Mouse (Mus musculus): ENCODE data around the gene Comt. TPM values are rescaled to one million over a fixed set of nuclear protein-coding genes. Genes with fewer than 3 reads are reported as not detected.

The Comt gene
- 54.7 and 61.1 TPM in 2 replicates for polyA plus RNA-seq (2016; fragmentation: Nextera tagmentation; extraction: Ambion mirVana)

DNA sequence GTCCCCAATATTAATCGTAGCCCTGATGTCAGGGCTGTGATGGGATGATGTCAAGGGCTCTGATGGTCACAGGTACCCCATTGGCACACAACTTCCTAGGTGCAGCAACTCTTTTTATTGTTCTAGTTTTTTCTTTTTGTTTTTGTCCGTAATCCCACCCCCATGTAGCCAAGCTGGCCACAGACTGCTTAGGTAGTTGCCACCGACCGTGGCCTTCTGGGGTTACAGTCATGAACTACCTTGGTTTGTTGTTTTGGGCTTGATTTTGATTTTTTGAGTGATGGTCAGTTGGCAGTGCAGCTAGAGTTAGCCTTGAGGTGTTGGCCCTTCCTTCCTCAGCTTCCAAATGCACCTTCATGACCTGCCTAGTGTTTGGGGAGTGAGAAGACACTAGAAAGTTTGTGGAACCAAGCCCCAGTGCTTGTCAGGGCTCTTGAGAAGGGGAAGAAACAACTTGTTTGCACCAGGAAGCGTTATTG lies at the start of gene Comt:
Gene Comt, minus strand, starts transcription at position 51 of the 479 bp plus-strand sequence.
- no peak for DNase-seq (ENCODE audit: low spot score)
- no peaks in the 10 kb centered on the region for H3K27me3 ChIP-seq (ENCODE audit: low read depth, poor library complexity, severe bottlenecking)
- peaks cover 44% of the 10 kb centered on the region for H3K4me1 ChIP-seq
- H3K9me3 ChIP-seq (replicated peaks), result no peaks in the 10 kb centered on the region
- H3K36me3 ChIP-seq, result peaks cover 25% of the 10 kb centered on the region
- H3K4me3 ChIP-seq, result peak within 1 kb of the TSS; percentile 94
- WGBS, result 59% methylated on average over 5 of the region's 5 CpGs
- H3K27ac ChIP-seq, result peak within 1 kb of the TSS; percentile 96

DNA sequence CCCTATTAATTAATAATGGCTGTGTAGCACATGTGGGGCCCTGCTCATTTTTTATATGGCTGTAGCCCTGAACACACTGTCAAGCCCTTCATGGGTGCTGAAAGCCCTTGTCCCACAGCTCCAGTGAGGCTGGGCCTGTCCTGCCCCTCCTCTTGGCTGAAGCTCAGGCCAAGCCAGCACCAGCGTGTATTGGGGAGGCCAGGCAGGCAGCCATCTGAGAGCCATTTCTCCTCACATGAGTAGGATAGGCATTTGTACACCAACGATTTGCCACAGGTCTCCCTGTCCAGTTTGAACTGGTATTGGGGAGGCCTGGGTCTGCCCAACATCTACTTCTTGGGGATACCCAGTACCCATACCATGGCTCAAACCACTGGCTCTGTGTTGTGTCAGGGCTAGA lies 47.4 kb upstream of the Comt start:
- H3K4me1 ChIP-seq, result peaks cover 14% of the 10 kb centered on the region; the same call in 1 of the 2 replicates
- no peak for DNase-seq (ENCODE audit: low spot score)
- H3K9me3 ChIP-seq (replicated peaks), result no peaks in the 10 kb centered on the region
- peaks cover 57% of the 10 kb centered on the region for H3K36me3 ChIP-seq
- no peak overlapping the region for H3K4me3 ChIP-seq
- H3K27me3 ChIP-seq (ENCODE audit: low read depth, poor library complexity, severe bottlenecking), result no peaks in the 10 kb centered on the region
- 89% methylated on average over 2 of the region's 2 CpGs for WGBS
- H3K27ac ChIP-seq, result no peak overlapping the region

DNA sequence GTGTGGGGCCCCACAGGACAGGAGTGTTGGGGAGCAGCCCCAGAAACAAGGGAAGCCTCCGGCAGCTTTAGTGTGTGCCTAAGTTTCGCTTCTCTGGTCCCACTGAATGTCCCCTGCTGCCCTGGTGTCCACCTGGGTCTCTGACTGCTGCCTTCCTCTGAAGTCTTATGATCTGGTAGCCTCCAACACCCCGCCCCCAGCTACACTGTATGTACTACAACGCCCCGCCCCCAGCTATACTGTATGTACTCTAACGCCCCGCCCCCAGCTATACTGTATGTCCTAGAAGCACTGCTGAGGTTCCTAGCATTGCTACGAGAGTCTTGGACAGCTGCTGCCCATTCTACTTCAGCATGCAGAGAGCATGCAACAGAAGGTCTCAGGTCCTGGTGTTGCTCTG lies 46.3 kb upstream of the Comt start:
- no peak overlapping the region for H3K4me3 ChIP-seq
- peaks cover 14% of the 10 kb centered on the region; the same call in 1 of the 2 replicates for H3K4me1 ChIP-seq
- no peaks in the 10 kb centered on the region for H3K9me3 ChIP-seq (replicated peaks)
- 0 out of 2 replicates have a peak overlapping the region, but pooled peaks have one; percentile 5 for H3K27ac ChIP-seq
- 95% methylated on average over 8 of the region's 8 CpGs for WGBS
- H3K36me3 ChIP-seq, result peaks cover 57% of the 10 kb centered on the region
- H3K27me3 ChIP-seq (ENCODE audit: low read depth, poor library complexity, severe bottlenecking), result no peaks in the 10 kb centered on the region
- DNase-seq (ENCODE audit: low spot score), result no peak

DNA sequence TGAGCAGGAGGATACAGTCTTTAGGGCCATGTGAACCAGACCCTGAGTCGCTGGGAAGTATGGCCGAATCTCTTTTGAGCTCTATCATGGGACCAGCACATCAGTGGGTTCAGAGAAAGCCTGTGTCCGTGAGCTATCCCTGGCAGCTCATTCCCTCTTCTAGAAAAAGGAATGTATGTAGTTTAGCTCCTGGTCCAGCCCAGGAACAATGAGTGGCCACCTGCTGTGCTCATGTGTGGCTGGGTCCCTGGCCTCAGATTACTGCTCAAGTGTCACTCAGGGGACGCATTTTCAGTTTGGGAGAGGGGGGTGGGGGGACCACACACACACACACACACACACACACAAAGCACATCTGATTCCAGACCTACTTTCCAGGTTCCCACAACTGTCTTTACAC lies 45.8 kb upstream of the Comt start:
- peak overlapping the region; percentile 5; the same call in 1 of the 2 replicates for H3K27ac ChIP-seq
- 85% methylated on average over 4 of the region's 4 CpGs for WGBS

DNA sequence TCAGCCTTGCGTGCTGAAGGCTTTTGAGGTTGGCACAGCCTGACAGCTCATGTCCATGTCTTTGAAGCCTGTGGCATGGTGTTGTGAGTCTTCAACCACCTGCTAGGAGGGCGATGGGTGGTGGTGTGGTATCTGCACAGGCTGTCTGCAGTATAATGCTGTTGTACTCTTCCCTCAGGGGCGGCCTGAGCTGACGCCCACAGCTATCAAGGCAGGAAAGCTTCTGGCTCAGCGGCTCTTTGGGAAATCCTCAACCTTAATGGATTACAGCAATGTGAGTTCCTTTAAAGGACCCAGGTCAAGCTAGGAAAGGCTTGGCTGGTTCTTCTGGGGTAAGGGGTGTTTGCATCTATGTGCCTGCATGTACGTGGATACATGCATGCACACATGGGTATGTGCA lies 45.3 kb upstream of the Comt start:
- no peak for DNase-seq (ENCODE audit: low spot score)
- H3K4me1 ChIP-seq, result peaks cover 14% of the 10 kb centered on the region; the same call in 1 of the 2 replicates
- H3K9me3 ChIP-seq (replicated peaks), result no peaks in the 10 kb centered on the region
- H3K4me3 ChIP-seq, result no peak overlapping the region
- WGBS, result 87% methylated on average over 6 of the region's 6 CpGs
- H3K36me3 ChIP-seq, result peaks cover 52% of the 10 kb centered on the region
- H3K27ac ChIP-seq, result no peak overlapping the region
- no peaks in the 10 kb centered on the region for H3K27me3 ChIP-seq (ENCODE audit: low read depth, poor library complexity, severe bottlenecking)

More for the DNA sequence above, 45.8 kb upstream of the Comt start:
- no peak for DNase-seq (ENCODE audit: low spot score)
- no peak overlapping the region for H3K4me3 ChIP-seq
- H3K4me1 ChIP-seq, result peaks cover 14% of the 10 kb centered on the region; the same call in 1 of the 2 replicates
- H3K9me3 ChIP-seq (replicated peaks), result no peaks in the 10 kb centered on the region
- H3K36me3 ChIP-seq, result peaks cover 52% of the 10 kb centered on the region
- H3K27me3 ChIP-seq (ENCODE audit: low read depth, poor library complexity, severe bottlenecking), result no peaks in the 10 kb centered on the region

DNA sequence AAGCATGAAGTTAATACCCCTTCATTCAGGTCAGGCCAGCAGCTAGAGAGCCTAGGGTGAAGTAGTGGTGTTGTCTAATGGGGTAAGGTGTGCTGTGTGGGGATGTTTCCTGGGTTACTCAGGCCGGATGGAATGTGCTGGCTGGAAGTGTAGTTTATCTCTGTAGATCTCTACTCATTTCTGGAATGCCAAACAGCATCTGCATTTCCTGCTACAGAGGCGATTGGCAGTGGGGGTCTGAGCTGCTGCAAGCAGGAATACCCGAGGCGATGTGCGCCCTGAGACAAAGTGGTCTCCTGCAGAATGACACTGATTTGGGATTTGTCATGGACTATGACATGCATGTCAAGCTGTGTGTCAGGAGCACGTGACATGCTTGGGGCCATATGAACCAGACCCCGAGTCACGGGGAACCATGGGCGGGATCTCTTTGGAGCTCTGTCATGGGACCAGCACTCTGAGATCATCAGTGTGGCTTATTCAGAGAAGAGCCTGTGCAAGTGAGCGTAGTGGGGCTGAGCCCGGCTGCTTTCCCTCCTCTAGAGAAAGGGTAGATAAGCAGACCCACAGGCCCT lies 44.8 kb upstream of the Comt start:
- H3K9me3 ChIP-seq (replicated peaks), result no peaks in the 10 kb centered on the region
- H3K27ac ChIP-seq, result no peak overlapping the region
- 86% methylated on average over 11 of the region's 11 CpGs for WGBS
- H3K4me3 ChIP-seq, result no peak overlapping the region
- peaks cover 52% of the 10 kb centered on the region for H3K36me3 ChIP-seq
- H3K27me3 ChIP-seq (ENCODE audit: low read depth, poor library complexity, severe bottlenecking), result no peaks in the 10 kb centered on the region
- peaks cover 14% of the 10 kb centered on the region; the same call in 1 of the 2 replicates for H3K4me1 ChIP-seq
- DNase-seq (ENCODE audit: low spot score), result no peak

DNA sequence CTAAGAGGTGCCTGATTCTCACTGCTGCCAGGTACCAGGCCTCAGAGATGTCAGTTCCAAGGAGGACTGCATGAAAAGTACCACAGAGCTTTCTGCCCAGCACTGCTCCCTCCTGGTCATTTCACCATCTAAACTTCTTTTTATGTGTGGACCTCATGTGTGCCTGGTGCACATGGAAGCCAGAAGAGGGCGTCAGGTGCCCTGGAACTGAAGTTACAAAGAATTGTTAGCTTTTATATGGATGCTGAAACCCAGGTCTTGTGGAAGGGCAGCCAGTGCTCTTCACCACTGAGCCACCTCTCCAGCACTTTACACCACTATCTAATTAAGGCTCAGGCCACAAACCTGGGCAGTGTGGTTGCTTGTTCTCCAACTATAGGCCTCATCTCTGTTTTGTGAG lies 44.2 kb upstream of the Comt start:
- H3K27ac ChIP-seq, result no peak overlapping the region
- H3K27me3 ChIP-seq (ENCODE audit: low read depth, poor library complexity, severe bottlenecking), result no peaks in the 10 kb centered on the region
- no peak for DNase-seq (ENCODE audit: low spot score)
- 36% methylated on average over 1 of the region's 1 CpGs for WGBS
- H3K4me3 ChIP-seq, result no peak overlapping the region
- H3K9me3 ChIP-seq (replicated peaks), result no peaks in the 10 kb centered on the region
- H3K36me3 ChIP-seq, result peaks cover 48% of the 10 kb centered on the region
- peaks cover 14% of the 10 kb centered on the region; the same call in 1 of the 2 replicates for H3K4me1 ChIP-seq

DNA sequence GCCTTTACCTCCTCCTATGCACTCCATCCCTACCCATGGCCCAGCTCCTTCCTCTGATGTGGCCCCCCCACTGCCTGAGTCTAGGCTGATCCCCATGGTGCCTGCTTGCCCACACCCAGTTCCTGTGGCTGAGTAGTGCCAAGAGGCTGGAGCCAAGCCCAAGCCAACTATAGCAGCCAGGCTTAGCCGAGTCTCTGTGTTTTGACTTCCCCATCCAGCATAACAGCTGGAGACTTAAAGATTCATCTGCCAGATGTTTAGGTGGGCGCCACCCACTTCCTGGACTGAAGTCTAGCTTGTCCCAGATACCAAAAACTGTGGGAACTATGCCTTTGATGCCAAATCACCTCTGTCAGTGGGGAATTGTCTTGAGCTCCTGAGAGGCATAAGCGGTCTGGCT lies 37.6 kb upstream of the Comt start:
- DNase-seq (ENCODE audit: low spot score), result no peak
- Histone ChIP-seq H3K36me3 (peaks cover 7% of the 10 kb centered on the region), H3K4me3 (no peak overlapping the region), H3K4me1 (peaks cover 27% of the 10 kb centered on the region), H3K27me3 (ENCODE audit: low read depth, poor library complexity, severe bottlenecking) (peaks cover 13% of the 10 kb centered on the region; the same call in 1 of the 2 replicates), H3K9me3 (replicated peaks) (no peaks in the 10 kb centered on the region), H3K27ac (no peak overlapping the region)
- 87% methylated on average over 3 of the region's 3 CpGs for WGBS

DNA sequence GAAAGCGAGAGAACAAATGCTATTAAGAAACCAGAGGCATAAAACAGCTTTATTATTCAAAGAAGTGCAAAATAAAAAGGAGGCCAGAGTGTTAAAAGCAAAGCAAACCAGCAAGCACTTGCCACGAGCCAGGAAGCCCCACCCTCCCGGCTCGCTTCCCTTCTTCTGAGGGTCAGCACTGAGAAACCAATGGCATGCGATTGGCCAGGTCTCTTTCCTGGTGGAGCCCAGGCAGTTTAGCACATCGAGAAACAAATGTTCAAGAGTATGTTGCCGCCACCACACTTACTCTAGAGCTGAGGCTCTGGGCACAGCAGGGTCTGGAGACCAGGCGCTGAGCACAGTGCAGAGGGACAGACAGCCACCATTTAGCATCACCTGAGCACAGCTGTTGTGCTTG lies 35.9 kb upstream of the Comt start:
- peaks cover 21% of the 10 kb centered on the region; the same call in 1 of the 2 replicates for H3K27me3 ChIP-seq (ENCODE audit: low read depth, poor library complexity, severe bottlenecking)
- no peak overlapping the region for H3K4me3 ChIP-seq
- WGBS, result 41% methylated on average over 8 of the region's 8 CpGs
- no peaks in the 10 kb centered on the region for H3K9me3 ChIP-seq (replicated peaks)
- peaks cover 33% of the 10 kb centered on the region for H3K4me1 ChIP-seq
- DNase-seq (ENCODE audit: low spot score), result no peak
- peaks cover 8% of the 10 kb centered on the region for H3K36me3 ChIP-seq
- H3K27ac ChIP-seq, result no peak overlapping the region

DNA sequence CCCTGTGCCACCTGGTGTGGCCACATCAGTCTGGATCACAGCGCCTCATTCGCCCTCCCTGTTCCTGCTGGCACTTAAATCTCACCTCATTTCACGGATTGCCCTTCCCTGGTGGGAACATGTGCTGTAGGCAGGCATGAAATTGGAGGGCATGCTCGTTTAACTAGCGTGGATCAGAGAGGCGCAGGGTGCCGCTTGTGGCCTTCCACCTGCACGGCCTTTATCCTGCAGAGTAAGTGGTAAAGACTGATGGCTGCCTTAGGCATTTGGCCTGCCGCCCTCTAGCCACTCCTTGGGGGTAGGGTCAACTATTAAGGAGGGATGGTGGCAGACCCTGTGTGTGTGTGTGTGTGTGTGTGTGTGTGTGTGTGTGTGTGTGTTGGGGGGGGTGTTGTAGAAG lies 35.4 kb upstream of the Comt start:
- Histone ChIP-seq H3K9me3 (replicated peaks) (no peaks in the 10 kb centered on the region), H3K4me3 (no peak overlapping the region), H3K27ac (no peak overlapping the region), H3K4me1 (peaks cover 33% of the 10 kb centered on the region), H3K36me3 (peaks cover 13% of the 10 kb centered on the region), H3K27me3 (ENCODE audit: low read depth, poor library complexity, severe bottlenecking) (peaks cover 21% of the 10 kb centered on the region; the same call in 1 of the 2 replicates)
- 59% methylated on average over 9 of the region's 9 CpGs for WGBS
- DNase-seq (ENCODE audit: low spot score), result no peak

DNA sequence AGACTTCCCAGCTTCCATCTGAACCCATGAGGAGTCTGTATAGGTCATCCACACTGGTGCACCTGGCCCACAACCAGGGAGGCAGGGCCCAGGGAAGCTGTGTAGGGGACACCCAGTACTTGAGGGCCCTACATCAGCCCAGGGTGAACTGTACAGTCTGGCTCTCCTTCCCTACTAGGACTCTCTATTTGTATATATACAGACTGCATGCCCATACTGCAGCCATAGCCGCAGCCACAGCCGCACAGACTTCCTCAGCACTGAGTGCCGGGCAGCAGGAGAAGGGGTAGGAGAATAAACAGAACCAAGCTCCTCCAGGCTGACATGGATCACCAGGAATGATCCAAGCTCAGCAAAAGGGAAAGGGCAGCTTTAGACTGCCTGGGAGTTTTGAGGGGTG lies 34.2 kb upstream of the Comt start:
- Histone ChIP-seq H3K27me3 (ENCODE audit: low read depth, poor library complexity, severe bottlenecking) (peaks cover 21% of the 10 kb centered on the region), H3K4me3 (no peak overlapping the region), H3K36me3 (peaks cover 21% of the 10 kb centered on the region), H3K9me3 (replicated peaks) (no peaks in the 10 kb centered on the region), H3K27ac (no peak overlapping the region), H3K4me1 (peaks cover 33% of the 10 kb centered on the region)
- 91% methylated on average over 3 of the region's 3 CpGs for WGBS
- no peak for DNase-seq (ENCODE audit: low spot score)

DNA sequence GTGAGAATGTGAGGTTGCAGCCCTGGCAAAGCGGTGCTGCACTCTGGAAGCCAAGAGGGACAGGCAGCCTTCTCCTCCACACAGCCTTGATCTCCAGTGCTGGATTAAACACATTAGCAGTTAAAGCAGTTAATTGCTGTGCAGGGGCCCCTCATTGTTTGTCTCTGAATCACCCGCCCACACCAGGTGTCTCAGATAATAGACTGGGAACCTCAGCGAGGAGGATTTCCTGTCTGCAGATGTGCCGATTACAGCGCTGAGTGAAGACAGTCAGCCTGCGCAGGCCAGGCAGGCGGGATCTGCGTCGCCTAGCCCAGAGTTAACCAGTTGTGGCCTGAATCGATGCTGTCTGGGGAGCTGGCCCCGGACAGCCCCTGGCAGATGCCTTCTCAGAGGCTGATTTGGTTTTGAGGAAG lies 33.3 kb upstream of the Comt start:
- H3K27ac ChIP-seq, result peak overlapping the region; percentile 15; the same call in 1 of the 2 replicates
- no peaks in the 10 kb centered on the region for H3K9me3 ChIP-seq (replicated peaks)
- WGBS, result 3% methylated on average over 11 of the region's 11 CpGs
- H3K4me3 ChIP-seq, result no peak overlapping the region
- peaks cover 27% of the 10 kb centered on the region for H3K36me3 ChIP-seq
- peak; percentile 57 for DNase-seq (ENCODE audit: low spot score)
- peaks cover 33% of the 10 kb centered on the region for H3K4me1 ChIP-seq
- peaks cover 21% of the 10 kb centered on the region for H3K27me3 ChIP-seq (ENCODE audit: low read depth, poor library complexity, severe bottlenecking)

DNA sequence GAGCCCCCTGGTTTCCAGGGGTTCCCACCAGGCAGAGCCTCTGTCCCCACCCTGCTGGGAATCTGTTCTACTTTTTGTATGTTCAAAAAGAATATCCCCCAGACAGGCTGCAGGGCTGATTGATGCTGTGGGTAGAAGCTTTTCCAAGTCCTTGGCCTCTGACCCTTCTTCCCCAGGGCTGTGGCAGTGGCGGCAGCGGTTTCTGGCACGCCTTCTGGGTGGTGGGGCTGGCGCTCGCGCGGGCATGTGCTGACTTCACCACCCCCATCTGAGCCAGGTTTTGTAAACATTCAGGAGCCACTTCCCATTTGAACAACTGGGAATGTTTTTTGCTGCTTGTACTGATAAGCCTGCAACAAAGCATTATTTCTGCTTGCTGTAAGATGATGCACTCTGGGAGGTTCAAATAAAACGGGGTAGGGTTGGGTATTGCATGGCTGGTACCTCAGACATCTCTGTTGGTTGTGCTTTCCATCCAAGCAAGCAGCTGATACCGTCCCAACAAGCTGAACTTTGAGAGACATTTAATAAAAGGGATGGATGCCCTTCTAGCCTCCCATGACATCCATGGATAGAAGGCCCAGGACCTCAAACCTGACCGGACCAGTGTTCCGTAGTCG lies 32.8 kb upstream of the Comt start:
- Histone ChIP-seq H3K9me3 (replicated peaks) (no peaks in the 10 kb centered on the region), H3K27ac (peak overlapping the region; percentile 15; the same call in 1 of the 2 replicates), H3K4me3 (no peak overlapping the region), H3K4me1 (peaks cover 33% of the 10 kb centered on the region), H3K27me3 (ENCODE audit: low read depth, poor library complexity, severe bottlenecking) (peaks cover 21% of the 10 kb centered on the region), H3K36me3 (peaks cover 27% of the 10 kb centered on the region)
- DNase-seq (ENCODE audit: low spot score), result no peak
- WGBS, result 17% methylated on average over 12 of the region's 12 CpGs
